Mouse (Mus musculus): ENCODE data around the gene Ddx18.

The Ddx18 gene

DNA sequence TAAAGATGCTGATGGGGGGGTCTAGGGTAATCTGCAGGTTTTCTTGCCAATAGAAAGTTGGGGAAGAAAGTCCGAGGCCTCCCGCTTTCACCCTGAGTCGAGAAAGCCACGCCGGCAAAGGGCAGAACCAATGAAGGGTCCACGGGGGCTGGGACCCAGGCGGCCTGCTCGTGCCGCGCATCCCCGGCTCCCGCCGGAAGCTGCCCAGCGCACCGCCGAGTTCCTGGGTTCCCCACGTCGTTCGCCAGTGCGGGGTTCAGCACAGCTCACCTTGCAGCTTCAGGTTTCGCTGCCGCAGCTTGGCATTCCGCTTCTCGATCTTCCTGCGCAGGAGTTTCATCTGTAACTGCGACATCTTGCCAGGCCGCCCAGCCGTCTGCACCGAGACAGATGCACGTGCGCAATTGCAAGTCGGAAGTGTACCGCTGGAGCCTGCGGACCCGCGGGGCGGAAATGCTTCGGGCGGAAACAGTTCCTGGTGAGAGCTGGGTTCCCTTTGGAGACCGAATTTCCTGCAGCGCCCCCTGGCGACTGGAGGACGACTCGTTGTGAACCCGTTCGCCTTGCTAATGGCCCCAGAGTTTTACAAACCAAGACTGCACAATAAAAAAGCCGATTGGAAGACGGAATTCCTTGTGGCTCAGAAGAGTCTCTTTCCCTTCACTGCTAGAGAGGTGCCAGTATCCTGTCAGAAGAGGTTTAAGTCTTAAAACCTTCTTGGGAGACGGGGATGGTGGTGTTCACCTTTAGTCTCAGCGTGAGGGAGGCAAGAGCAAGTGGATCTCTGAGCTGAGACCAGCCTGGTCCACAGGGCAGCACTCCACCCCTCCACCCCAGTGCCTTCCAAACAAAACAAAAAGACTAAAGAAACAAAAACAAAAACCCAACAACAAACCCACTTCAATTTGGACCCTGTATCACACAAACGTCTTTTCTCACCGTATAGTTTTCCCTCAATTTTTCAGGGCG, at the start of gene Ddx18:
Gene Ddx18, minus strand, starts transcription at position 469 of the 969 bp plus-strand sequence.
- DNase-seq (ENCODE audit: low spot score in 2 of 2), result peak; percentile 85 to 93

DNA sequence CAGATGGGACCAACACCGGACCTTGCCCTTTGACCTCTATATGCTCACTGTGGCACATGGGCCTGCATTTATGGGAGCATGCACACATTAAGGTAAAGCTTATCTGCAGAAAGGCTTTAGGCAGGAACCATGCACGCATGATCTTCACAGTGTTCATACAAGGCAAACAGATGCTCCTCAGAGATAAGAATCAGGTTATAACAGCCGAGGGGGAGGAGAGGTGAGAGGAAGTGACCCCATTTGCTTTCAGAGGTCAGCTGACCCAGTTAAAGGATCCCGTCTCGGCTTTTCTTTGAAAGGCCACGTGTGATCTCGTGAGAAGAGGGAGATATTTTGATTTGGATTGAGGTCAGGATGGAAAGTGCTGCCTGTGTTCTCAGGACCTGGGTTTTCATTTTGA, 40.2 kb upstream of the Ddx18 start:
- no peak for DNase-seq (ENCODE audit: low spot score in 2 of 2)

DNA sequence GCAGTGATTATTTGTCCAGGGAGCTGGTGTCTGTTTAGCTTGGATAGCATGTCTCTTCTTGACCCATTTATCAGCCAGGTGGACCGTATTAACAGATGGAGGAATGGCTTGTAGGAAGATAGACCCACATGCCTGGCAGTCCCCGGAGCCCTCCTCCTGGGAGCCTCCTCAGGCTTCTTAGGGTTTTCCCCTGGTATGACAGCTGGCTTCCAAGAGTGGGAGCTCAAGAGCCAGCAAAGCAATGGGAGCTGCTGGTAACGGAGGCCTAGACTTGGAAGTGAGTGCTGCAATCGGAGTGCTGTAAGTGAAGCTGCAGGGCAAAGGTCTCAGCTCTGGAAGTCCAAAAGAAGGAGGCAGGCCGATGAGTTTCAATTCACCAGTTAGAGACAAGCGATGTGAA, 37.3 kb upstream of the Ddx18 start:
- no peak for DNase-seq (ENCODE audit: low spot score in 2 of 2)

DNA sequence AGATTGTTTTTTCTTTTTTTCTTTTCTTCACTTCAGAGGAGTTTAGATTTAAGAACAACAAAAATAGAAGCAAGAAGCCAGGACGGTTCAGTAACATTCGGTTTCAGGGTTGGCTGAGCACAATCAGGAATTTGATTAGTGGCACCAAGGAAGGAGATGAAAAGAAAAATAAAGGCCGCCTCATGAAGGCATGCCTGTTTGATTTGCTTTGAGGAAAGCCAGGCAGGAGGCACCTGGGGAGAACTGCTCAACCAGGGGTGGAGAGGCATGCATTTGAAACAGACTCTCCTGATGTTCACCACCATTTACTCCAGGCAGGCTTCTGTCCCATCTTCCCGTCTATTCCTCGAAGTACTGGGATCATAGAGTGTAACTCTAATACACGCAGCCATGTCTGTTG, 34.1 kb upstream of the Ddx18 start:
- DNase-seq (ENCODE audit: low spot score in 2 of 2), result no peak

DNA sequence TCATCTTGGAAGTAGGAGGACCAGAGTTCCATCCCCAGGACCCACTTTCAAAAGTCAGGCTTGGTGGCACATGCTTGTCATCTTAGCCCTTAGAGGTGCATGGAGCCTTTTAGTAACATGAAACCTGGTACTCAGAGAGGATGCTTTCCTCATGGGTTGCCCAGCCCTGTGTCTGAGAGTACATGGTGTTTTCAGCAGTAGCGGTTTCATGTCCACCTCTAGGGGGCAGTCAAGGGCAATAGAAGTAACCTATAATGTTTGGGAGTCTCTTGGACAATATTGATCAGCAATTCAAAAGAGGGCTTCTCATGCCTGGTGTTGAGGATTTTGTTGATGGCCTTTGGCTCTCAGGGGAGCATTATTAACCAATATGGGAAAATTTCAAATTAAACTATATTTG, 33.3 kb upstream of the Ddx18 start:
- no peak for DNase-seq (ENCODE audit: low spot score in 2 of 2)

DNA sequence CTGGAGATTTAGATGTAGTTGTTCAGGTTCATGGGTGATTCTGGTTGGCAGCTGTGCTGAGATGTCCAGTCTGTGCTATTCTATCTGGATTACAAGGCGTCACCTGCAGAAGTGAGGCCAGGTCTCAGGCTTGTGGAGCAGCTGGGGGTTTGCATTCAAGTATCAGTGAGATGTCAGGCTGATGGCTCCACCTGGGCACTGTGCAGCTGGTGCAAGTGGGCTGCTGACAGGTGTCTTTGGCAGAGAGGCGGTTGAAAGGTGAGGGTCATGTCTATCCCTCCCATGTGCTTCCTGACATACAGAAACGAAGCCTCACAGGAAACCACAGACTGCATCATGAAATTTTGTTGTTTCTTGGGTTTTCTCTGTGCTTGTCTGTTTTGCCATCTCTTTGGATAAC, 30.6 kb upstream of the Ddx18 start:
- DNase-seq (ENCODE audit: low spot score in 2 of 2), result no peak

DNA sequence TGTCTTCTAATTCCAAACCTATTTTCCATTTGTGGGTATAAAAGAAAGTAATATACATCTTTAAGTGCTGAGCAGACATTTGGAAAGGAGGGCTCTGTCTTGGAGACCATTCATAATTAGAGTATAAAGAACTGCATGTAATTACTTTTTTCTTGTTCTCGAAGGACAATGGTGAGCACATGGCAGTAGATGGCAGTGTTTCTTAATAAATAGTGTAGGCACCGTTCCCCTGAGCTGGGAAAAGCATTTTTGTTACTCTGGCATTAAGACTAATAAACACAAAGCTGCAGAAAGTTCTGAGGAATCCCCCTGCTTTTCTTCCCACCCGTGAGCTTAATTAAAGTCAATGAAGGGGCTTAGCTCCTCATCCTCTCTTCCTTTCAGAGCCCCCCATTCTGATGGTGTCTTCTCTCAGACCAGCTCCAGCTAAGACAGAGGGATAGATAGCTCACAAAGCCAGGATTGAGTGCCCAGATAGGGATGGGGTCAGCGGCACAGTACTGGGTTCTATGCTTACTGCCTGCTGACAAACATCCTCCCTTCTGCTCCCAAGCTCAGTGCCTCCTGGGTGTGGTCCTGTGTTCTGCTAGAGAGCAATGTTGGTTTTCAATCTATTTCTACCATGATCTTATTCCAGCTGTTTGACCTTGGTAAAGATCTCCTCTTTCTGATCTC, 29.3 kb upstream of the Ddx18 start:
- DNase-seq (ENCODE audit: low spot score in 2 of 2), result no peak

DNA sequence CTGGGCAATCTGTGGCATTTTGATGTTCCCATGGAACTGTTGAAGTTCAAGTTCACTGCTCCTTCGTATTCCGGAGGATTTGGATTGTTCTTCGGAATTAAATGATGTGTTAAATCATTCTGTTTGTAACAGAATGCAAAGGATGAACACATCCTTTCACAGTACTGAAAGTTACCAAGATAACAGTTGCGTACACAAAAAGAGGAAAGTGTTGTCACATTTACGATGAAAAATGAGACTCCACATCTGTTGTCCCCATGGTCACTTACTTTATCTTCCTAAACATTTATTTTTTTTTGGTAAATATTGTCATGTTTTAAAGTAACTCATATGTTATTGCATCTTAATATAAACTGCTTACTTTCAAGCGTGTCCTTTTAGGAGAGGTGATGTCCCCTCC, 17.0 kb upstream of the Ddx18 start:
- DNase-seq (ENCODE audit: low spot score in 2 of 2), result no peak

DNA sequence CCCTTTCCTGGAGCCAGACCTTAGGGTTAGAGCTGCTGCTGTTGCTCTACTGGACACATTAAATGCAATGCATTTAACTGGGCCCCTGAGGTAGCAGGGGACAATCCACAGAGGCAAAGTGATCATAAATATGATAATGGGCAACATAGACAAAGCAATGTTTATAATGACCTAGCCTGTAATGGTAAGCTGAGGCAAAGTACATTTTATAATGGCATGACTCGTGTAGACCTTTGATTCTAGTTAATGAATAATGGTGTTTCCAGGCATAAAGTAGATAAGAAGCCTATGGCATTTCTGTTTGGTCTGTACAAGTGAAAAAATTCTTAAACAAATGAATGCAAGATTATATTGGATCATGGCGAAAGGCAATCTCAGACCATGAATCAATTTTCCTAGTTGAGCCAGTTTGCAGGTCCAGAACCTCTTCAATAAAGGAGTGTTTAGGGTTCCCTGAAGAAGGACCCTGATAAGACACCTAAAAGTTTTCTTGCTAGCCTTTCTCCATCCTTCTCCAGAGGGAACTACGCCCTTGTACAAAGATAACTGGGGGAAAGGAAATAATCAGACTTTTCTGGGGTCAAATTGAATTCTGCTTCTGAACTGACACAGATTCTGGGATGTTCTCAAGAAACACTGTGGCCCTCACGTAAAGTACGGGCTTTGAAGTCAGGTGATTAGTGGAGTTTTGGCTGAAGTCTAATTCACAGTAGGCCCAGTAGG, 13.5 kb upstream of the Ddx18 start:
- DNase-seq (ENCODE audit: low spot score in 2 of 2), result no peak

DNA sequence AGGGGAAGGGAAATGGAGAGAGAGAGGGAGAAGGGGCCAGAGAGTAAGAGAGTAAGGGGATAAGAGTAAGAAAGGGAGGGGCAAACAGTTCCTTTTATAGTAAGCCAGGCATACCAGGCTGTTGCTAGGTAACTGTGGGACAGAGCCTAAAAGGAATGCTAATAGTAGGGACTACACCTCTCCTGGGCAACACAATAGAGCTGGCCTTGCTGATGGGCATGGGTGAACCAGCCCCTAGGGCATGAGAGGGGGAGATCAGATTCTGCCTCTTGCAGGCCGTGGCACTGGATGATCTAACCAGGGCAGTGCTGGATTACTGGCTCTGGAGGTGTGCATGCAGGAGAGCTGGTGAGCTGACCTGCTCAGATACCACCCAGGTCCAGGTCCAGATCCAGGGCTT, 9.7 kb upstream of the Ddx18 start:
- DNase-seq (ENCODE audit: low spot score in 2 of 2), result no peak

DNA sequence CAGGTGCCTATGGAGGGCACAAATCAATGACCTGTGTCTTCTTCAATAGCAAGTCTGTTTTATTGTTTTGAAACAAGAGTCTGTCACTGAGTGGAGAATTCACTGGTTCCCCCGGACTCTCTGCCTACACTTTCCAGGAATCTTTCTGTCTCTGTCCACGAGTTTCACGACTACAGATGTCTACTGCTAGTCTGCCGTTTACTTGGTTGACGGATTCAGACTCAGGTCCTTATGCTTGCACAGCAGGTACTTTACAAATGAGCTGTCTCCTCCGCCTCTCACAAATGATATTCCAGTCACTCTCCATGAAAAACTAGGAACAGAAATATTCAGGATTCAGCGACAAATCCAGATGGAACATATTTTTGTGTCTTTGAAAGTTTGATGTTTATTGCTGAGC, 2.7 kb upstream of the Ddx18 start:
- no peak for DNase-seq (ENCODE audit: low spot score in 2 of 2)

DNA sequence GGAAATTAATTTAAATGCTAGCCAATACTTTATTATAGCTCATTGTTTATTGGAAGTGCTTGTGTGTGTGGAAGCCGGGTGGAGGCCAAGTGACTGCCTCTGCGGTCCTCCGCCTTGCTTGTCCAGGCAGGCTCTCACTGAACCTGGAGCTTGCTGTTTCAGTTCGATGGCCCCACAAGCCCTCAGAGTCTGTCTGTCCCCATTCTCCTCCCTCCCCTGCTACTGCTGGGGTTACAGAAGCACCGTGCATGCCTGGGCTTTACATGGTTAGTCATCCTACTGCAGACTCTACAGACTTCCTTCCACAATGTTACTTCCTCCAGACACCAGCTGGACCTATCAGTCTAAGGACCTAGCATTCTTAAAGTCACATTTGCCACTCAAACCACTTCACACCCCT, 9.9 kb downstream of the Ddx18 start:
- DNase-seq (ENCODE audit: low spot score in 2 of 2), result peak in 1 of 2 experiments; percentile 19

DNA sequence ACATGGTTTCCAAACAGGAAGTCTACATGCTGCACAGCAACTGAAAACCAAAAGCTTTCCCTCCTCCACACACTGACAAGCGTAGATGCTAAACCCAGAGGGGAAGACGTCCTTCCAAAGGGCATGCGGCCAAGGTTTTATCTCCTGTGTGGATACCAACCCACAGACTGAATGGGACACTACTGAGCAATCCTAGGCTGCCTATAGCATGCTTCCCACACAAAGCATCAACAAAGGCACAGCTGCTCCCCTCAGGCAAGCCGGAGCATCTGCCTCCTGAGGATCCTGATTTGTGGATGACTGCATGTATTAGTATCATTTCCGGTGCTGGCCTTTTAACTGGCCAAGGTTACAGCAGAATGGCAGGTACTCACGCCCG, 16.3 kb downstream of the Ddx18 start:
- DNase-seq (ENCODE audit: low spot score in 2 of 2), result no peak

DNA sequence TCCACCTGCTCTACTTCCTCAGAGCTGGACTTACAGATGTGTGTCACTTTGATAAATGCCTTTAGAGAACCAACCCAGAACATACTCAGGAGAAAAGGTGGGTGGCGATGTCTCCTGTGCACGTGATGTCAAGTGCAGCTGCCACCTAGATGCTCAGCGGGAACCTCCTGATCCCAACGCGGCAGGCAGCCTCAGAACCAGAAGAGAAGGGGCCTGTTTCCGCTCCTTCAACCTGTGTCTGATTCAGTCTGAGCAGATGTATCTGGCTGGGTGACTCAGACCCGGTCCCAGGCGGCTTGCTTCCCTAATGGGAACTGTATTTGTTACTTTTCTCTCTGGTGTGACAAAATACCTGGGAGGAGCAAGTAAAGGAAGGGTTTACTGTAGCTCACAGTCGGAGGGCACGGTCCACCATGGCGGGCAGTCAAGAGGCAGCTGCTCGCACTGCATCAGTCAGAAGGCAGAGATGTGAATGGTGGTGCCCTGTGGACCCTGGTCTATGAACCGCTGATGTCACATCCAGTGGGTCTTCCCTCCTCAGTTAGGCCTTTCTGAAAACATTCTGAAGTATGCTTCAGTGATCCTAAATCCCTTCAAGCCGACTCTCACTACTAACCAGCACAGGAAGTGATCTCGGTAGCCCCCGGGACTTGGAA, 16.9 kb downstream of the Ddx18 start:
- no peak for DNase-seq (ENCODE audit: low spot score in 2 of 2)

DNA sequence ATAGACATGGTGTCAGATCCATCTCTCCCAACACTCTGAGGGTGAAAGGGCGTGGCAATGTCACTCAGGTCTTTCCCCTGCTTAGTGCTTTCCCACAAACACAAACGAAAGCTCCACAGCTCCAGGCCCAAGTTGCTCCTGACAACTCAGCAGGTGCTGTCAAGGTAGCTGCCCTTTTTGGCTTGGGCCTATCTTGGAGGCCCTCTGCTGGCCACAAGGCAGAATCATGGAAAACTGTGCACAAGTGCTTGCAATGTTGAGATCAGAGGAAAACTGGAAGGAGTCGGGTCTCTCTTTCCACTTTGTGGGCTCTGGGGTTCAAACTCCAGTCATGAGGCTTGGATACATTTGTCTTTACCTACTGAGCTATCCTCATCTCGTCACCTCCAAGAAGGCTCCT, 18.3 kb downstream of the Ddx18 start:
- no peak for DNase-seq (ENCODE audit: low spot score in 2 of 2)

DNA sequence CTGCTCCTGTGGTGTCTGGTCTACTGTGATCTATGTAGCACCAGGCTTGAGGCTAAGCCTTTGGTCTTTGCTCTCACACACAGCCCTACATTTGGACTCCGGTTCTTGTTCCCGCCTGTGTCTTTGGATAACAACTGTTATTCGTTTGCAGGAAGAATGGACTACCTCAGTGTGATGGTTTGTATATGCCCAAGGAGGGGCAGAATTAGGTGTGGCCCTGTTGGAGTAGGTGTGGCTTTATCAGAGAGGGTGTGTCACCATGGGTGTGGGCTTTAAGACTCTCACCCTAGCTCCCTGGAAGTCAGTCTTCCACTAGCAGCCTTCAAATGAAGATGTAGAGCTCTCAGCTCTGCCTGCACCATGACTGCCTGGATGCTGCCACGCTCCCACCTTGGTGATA, 19.1 kb downstream of the Ddx18 start:
- no peak for DNase-seq (ENCODE audit: low spot score in 2 of 2)

DNA sequence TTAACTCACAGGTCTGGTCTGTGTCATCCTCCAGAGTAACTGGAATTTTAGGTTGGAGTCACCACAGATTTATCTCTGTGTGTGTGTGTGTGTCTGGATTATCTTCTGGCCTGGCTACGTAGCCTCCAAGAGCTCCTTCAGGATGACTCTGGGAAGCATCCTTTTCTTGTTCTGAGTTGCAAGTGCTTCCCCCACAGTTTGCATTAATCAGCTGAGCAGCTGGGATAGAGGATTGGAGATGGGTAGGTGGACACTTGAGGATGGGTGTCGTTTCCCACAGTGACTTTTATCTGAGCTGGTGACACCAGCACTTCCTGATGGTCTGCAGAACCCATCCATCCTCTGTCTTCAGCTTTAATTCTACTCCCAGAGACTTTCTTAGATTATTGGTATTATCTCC, 20.9 kb downstream of the Ddx18 start:
- DNase-seq (ENCODE audit: low spot score in 2 of 2), result no peak

DNA sequence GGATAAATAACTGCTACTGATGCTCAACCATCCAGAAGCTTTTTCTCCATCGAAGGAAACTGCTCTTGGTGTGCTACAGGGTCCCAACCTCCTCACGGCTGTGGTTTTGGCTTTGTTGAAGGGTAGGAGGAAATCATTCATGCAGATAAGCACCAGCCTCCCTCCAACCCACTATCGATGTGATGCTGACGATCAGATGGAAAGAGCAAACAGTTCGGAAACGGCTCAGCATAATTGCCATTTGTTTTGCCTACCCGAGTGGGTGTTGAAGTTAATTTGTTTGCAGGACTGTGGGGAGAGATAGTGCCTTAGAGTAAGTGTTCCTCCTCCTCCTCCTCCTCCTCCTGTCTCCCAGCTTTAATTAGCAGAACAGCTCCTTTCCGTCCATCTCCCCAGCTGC, 27.4 kb downstream of the Ddx18 start:
- no peak for DNase-seq (ENCODE audit: low spot score in 2 of 2)

DNA sequence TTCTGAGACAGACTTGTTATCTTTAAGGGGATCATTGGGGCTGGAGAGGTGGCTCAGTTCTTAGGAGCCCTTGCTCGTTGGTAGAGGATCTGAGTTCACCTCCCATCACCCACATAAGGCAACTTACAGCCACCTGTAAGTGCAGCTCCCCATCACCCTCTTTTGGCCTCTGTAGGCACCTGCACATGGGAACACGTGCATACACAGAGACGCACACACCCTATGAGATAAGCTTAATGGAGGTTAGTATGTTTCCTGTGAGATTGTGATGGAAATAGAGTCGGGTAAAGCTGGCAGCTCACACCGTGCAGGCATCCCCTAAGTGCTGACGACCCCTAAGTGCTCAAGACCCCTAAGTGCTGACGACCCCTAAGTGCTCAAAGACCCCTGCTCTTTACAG, 36.4 kb downstream of the Ddx18 start:
- DNase-seq (ENCODE audit: low spot score in 2 of 2), result no peak

DNA sequence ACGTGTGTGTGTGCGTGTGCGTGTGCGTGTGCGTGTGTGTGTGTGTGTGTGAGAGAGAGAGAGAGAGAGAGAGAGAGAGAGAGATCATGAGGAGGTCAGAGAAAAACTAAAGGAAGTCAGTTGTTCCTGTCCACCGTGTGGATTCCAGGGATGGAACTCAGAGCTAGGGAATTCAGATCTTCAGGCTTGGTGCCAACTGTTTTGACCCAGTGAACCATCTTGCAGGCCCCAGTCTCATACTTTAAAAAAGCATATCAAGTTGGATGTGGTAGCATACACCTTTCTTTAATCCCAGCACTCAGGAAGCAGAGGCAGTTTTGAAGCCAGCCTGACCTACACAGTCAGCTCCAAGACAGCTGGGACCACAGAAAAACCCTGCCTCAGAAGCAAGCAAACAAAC, 38.5 kb downstream of the Ddx18 start:
- DNase-seq (ENCODE audit: low spot score in 2 of 2), result no peak

DNA sequence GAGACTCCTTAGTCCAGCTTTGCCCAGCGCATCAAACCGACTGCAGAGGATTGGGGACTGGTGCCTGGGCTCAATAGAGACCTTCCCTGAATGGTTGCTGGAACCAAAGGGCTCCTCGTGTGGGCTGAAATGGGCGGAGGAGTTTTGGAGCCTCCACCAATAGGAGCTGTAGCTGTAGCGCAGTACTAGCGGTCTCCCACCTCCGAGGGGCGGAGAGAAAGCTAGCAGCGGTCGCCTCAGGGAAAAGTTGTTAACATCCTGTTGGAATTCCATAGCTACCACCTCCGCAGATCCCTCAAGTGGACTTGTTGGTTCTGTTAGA, 39.4 kb downstream of the Ddx18 start, which contains the start of gene Htr5b:
Gene Htr5b, minus strand, starts transcription at position 67 of the 322 bp plus-strand sequence.
- DNase-seq (ENCODE audit: low spot score in 2 of 2), result no peak
